Mouse (Mus musculus) myocyte (in vitro differentiated cells): Measurements from ENCODE around the gene Nup93.

Source experiments
- CEBPB ChIP-seq: IDR thresholded peaks from 2 replicates; pipeline ENCODE4 v1.6.1; 2011; ENCODE audit warnings: mild to moderate bottlenecking, moderate library complexity; ENCODE audit not compliant: poor library complexity, insufficient read depth, severe bottlenecking
- E2F4 ChIP-seq: IDR thresholded peaks from one replicate; pipeline ENCODE4 v1.6.1; 2011; ENCODE audit warnings: mild to moderate bottlenecking, control low read depth, moderate library complexity; ENCODE audit not compliant: insufficient read depth
- MAX ChIP-seq: IDR thresholded peaks from one replicate; pipeline ENCODE4 v1.6.1; 2011; ENCODE audit warnings: low read depth, mild to moderate bottlenecking, control low read depth
- MYOD1 ChIP-seq, 3 experiments: IDR thresholded peaks; one replicate each; pipeline ENCODE4 v1.6.1; 2011; ENCODE audit warnings: control low read depth in 2 of 3, low read depth in 2 of 3, mild to moderate bottlenecking in 2 of 3, moderate library complexity in 1 of 3; ENCODE audit not compliant: insufficient read length in 2 of 3, control insufficient read depth in 1 of 3
- MYOG ChIP-seq, 3 experiments: IDR thresholded peaks; one replicate each; pipeline ENCODE4 v1.6.1; 2011; ENCODE audit warnings: control low read depth in 2 of 3, low read depth in 2 of 3, mild to moderate bottlenecking in 2 of 3; ENCODE audit not compliant: insufficient read length in 2 of 3, control insufficient read depth in 1 of 3, insufficient read depth in 1 of 3
- POLR2A ChIP-seq: IDR thresholded peaks from one replicate; pipeline ENCODE4 v1.6.1; 2011; ENCODE audit warnings: low read depth, mild to moderate bottlenecking, control low read depth, moderate library complexity; ENCODE audit not compliant: insufficient read length
- TCF12 ChIP-seq: IDR thresholded peaks from one replicate; pipeline ENCODE4 v1.6.1; 2011; ENCODE audit warnings: mild to moderate bottlenecking, control low read depth; ENCODE audit not compliant: poor library complexity, insufficient read depth, severe bottlenecking
- TCF3 ChIP-seq: IDR thresholded peaks from one replicate; pipeline ENCODE4 v1.6.1; 2011; ENCODE audit warnings: low read depth, control low read depth; ENCODE audit not compliant: insufficient read length
- USF1 ChIP-seq: IDR thresholded peaks from one replicate; pipeline ENCODE4 v1.6.1; 2011; ENCODE audit warnings: low read depth, mild to moderate bottlenecking, control low read depth, moderate library complexity

DNA sequence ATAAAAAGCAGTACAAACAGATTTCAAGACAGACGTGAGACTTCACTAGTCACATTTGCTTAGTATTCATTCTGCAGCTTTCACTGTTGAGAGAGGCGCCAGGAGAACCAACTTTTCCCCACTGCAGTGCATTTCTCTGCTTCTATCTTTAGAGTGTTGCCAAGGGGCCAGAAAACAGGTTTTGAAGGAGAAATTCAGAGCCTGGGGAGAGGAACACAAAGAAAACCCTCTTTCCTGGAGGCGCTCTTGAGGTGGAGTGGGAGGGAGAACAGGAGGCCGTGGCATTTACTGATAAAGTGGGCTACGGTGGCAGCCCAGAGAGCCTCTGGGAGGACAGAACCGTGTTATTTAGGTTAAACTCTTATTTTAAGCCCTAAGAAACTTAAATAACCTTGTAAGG, 81.3 kb downstream of the Nup93 start:
- TF ChIP-seq POLR2A (no peak), TCF3 (no peak), USF1 (no peak), MAX (no peak), MYOD1 (IDR thresholded peaks at IDR 0.05; ENCODE audit: control insufficient read depth in 1 of 3, insufficient read length in 2 of 3, low read depth in 2 of 3) (no peak), TCF12 (no peak), CEBPB (no peak), MYOG (IDR thresholded peaks at IDR 0.05; ENCODE audit: control insufficient read depth in 1 of 3, insufficient read depth in 1 of 3, insufficient read length in 2 of 3, low read depth in 2 of 3) (no peak), E2F4 (no peak)
